Mouse (Mus musculus) bone marrow macrophage, adult 2 months (primary cell): Measurements from ENCODE around the gene Aars2.

Source experiments
- CTCF ChIP-seq: IDR thresholded peaks from 2 replicates; pipeline ENCODE4 v1.5.1; 2012; ENCODE audit warnings: low read depth, mild to moderate bottlenecking, low read length, moderate library complexity
- POLR2A ChIP-seq: IDR thresholded peaks from 2 replicates; pipeline ENCODE4 v1.6.1; 2012; ENCODE audit warnings: mild to moderate bottlenecking, low read depth, low read length, borderline replicate concordance

DNA sequence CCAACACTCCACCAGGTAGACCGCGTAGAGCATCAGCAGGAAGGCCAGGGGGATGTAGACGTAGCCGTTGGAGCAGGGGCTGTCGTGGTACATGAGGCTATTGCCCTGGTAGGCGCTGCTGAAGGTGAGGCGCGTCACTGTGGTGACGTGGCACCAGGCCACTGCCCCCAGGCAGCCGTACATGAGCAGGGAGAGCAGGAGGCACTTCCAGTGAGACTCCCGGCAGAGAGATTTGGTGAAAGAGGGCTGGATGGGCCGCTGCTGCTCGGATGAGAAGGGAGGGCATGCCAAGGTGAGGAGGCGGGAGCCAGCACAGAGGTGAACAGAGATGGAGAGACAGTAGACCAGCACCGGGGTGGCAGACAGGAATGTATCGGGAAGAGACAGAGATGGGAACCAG, 40.3 kb downstream of the Aars2 start:
- TF ChIP-seq CTCF (no peak), POLR2A (no peak)
